Mouse (Mus musculus): Measurements from ENCODE around the gene Ndufa8.

GRCm38 (mm10) chr2:36067132-36067531 is 17.9 kb upstream of the Ndufa8 start:
- TF ChIP-seq CTCF (IDR thresholded peaks at IDR 0.05; ENCODE audit: borderline replicate concordance, control insufficient read depth, extremely low read depth, insufficient read depth, low read length, poor library complexity) (no peak), POLR2A (IDR thresholded peaks at IDR 0.05; ENCODE audit: control insufficient read depth, extremely low read depth, insufficient read depth, low read length, poor library complexity) (no peak)

All from thymus, adult 2 months (tissue).